Mouse (Mus musculus): Measurements from ENCODE around the gene Gm28360.
"Not testable (repeated sequence)": the region's sequence is repeated elsewhere in the genome, so short reads cannot be mapped to it uniquely, and the experiment has no call there.

- TF ChIP-seq POLR2A, CTCF (IDR thresholded peaks at IDR 0.05; ENCODE audit: extremely low read depth, insufficient read depth, low read length): not testable (repeated sequence)
Observed at GRCm38 (mm10) chr1:117780833-117781232, 49.0 kb upstream of the Gm28360 start, which contains the start of gene B020011L13Rik.

All from cortical plate, adult 2 months (tissue).